21 mouse cellular contexts compared by ENCODE assay signal in the genomic region with DNA sequence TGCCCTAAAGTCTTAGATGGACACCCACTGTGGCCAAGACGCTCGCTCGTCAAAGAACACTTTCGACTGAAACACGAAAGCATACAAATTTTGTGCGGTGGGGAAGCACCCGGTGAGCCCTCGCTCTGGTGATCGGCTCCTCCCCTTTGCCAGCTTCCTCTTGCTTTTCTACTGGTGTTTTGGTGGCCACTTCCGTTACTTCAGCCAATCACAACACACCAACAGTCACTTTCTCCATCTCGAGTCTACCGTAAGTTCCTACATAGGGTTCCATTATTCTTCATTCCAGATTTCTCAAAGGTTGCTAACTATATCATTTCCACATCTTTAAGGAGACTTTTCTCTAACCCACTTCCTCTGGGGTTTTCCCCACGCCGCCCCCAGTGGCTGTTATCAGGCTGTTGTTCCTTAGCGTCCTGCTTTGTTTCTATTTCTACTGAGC.
DNase-seq lines count a peak whose midpoint lies in the region; TF ChIP-seq lines count a peak whose summit lies in the region.
"Had no signal": no experiment of that assay in that cellular context is flagged by ENCODE, and none has a peak within 500 bp of the region (broad histone marks: within the 10 kb centered on the region; RNA-seq: fewer than 3 reads in every experiment).

No protein-coding gene starts in this region.

- H3K4me3 ChIP-seq in layer of hippocampus, adult 2 months = no peak overlapping the region
- H3K4me3 ChIP-seq: embryonic facial prominence, embryonic 10.5 days; forebrain, embryonic 13.5 days; gastrocnemius, adult 2 months; heart, adult 2 months; heart, embryonic 15.5 days; hindbrain, embryonic 13.5 days had no signal

- TF ChIP-seq CTCF in layer of hippocampus, adult 2 months (conservative IDR thresholded peaks at IDR 0.05) = no peak

- H3K27ac ChIP-seq in layer of hippocampus, adult 2 months = no peak overlapping the region
- H3K27ac ChIP-seq: embryonic facial prominence, embryonic 10.5 days; forebrain, embryonic 13.5 days; gastrocnemius, adult 2 months; heart, adult 2 months; heart, embryonic 15.5 days; hindbrain, embryonic 13.5 days; hindbrain, postnatal 0 days had no signal

- DNase-seq in CD4-positive, CD25-positive, alpha-beta regulatory T cell, adult 2 months (ENCODE audit: low read depth, low spot score) = peak; percentile 83
- DNase-seq in T-cell, adult 2 months (ENCODE audit: low spot score) = peak; percentile 44
- peak; percentile 71 for DNase-seq in induced T-regulatory cell, adult 2 months (ENCODE audit: low read depth)
- DNase-seq in testis, postnatal 14 days (ENCODE audit: low spot score) = peak; percentile 64
- no peak for DNase-seq in gastrocnemius, postnatal 14 days
- DNase-seq in ovary, postnatal 10 days (ENCODE audit: low spot score) = no peak
- DNase-seq in layer of hippocampus, adult 2 months (ENCODE audit: low spot score in 2 of 2) = no peak
- DNase-seq: adrenal gland, postnatal 10 days; cerebellum, adult 11-12 months; cerebellum, adult 9-10 months; cerebellum, postnatal 25 days; forebrain, postnatal 0 days; gastrocnemius, adult 2 months; gastrocnemius, postnatal 36 days; heart, adult 2 months; heart, postnatal 14 days had no signal

- intact Hi-C loops in gastrocnemius, postnatal 14 days (cut with DNase I; ENCODE audit: low total_unique reads) = no loop called here

Comparison
In these comparisons a context has a peak if more than half of its experiments do, and no peak if none do; other contexts are left out.
1. DNase-seq: peak in CD4-positive, CD25-positive, alpha-beta regulatory T cell, adult 2 months (single experiment), T-cell, adult 2 months (single experiment), induced T-regulatory cell, adult 2 months (single experiment) and testis, postnatal 14 days (single experiment); none in gastrocnemius, postnatal 14 days (single experiment), ovary, postnatal 10 days (single experiment) and layer of hippocampus, adult 2 months (0 of 2).